Mouse (Mus musculus) olfactory bulb, adult 2 months (tissue): ENCODE data around the gene Ppp1r18.

ENCODE experiments used
- CTCF ChIP-seq: fragments of 200-500 bp; IDR thresholded peaks from 2 replicates; pipeline ENCODE4 v1.5.1; 2012; ENCODE audit warnings: low read depth, mild to moderate bottlenecking, low read length, moderate library complexity; ENCODE audit not compliant: insufficient read depth
- POLR2A ChIP-seq: fragments of 200-500 bp; IDR thresholded peaks from 2 replicates; pipeline ENCODE4 v1.6.1; 2012; ENCODE audit warnings: mild to moderate bottlenecking, low read depth, low read length, moderate library complexity; ENCODE audit not compliant: insufficient read depth

- TF ChIP-seq CTCF (no peak), POLR2A (no peak)
Measured at GRCm38 (mm10) chr17:35882924-35883323, 17.5 kb downstream of the Ppp1r18 start.
